Mouse (Mus musculus) cerebellum, adult 11-12 months (tissue): ENCODE data around the gene Was.
"Not testable (repeated sequence)": the region's sequence is repeated elsewhere in the genome, so short reads cannot be mapped to it uniquely, and the experiment has no call there.

Experiments
- DNase-seq: peaks from one replicate; pipeline ENCODE4 v3.0.0; 2022

Was gene

GRCm38 (mm10) chrX:8073881-8074429 is 16.3 kb downstream of the Was start:
- DNase-seq = peak; percentile 52

- DNase-seq = no peak
Measured at GRCm38 (mm10) chrX:8069166-8069565, 21.1 kb downstream of the Was start.

GRCm38 (mm10) chrX:8051044-8051781 is 39.1 kb downstream of the Was start:
- not testable (repeated sequence) for DNase-seq

- no peak for DNase-seq
Measured at GRCm38 (mm10) chrX:8033009-8033408, 57.3 kb downstream of the Was start.
